Comparison of ENCODE assay signal across 9 mouse cellular contexts in the genomic region with DNA sequence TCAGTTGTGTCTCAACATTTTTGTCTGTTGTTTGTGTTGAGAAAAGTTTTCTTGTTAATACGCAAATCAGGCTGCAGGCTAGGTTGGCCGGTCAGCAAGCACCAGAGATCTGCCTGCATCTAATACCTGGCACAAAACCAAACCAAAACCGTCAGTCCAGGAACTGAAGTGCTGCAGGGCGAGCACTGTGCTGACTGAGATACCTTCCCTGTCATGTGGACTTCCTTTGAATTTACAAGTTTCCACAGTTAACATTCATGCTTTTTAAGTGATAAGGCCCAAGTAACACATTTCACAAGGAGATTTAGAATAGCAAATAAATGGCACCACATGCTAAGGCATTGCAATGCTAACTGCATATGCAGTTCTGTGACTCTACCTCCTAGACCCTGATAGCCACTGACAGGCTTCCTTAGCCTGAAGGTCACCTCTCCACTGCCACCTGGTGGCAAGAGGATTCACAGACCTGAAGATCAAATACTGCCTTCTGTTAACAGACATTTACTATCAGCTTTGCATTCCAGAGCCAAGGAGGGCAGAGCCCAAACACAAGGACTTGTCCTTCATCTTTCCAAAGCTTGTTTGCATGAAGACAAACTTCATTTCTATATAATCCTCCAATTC. TPM values are rescaled to one million over a fixed set of nuclear protein-coding genes. Genes with fewer than 3 reads are reported as not detected.
DNase-seq lines count a peak whose midpoint lies in the region; ATAC-seq and TF ChIP-seq lines count a peak whose summit lies in the region.
"Had no signal": no experiment of that assay in that cellular context is flagged by ENCODE, and none has a peak within 500 bp of the region (broad histone marks: within the 10 kb centered on the region; RNA-seq: fewer than 3 reads in every experiment).

No protein-coding gene starts in this region.

- TF ChIP-seq EP300 in liver, postnatal 0 days (IDR thresholded peaks at IDR 0.05; ENCODE audit: low read depth), result no peak

- H3K36me3 ChIP-seq in heart, embryonic 16.5 days (ENCODE audit: control insufficient read depth, insufficient read depth), result no peaks in the 10 kb centered on the region
- H3K36me3 ChIP-seq in liver, postnatal 0 days (replicated peaks; ENCODE audit: insufficient read depth, low read length), result no peaks in the 10 kb centered on the region
- H3K36me3 ChIP-seq in neural tube, embryonic 15.5 days, result no peaks in the 10 kb centered on the region

- peak; percentile 65; the same call in 1 of the 2 replicates for ATAC-seq in erythroblast, adult 5-6 weeks (replicated peaks; ENCODE audit: low FRiP score, poor library complexity, severe bottlenecking)
- ATAC-seq in heart, embryonic 16.5 days (replicated peaks; ENCODE audit: extremely low read depth, insufficient read depth, low FRiP score), result peak; percentile 78
- ATAC-seq in liver, postnatal 0 days, result no peak; the same call in 1 of the 2 replicates
- ATAC-seq in neural tube, embryonic 15.5 days (ENCODE audit: low FRiP score), result peak; percentile 81; the same call in 1 of the 2 replicates

- H3K4me3 ChIP-seq in heart, embryonic 16.5 days (ENCODE audit: low read length), result no peak overlapping the region
- H3K4me3 ChIP-seq in liver, postnatal 0 days (ENCODE audit: low read depth, low read length), result no peak overlapping the region
- no peak overlapping the region for H3K4me3 ChIP-seq in neural tube, embryonic 15.5 days (replicated peaks)
- H3K4me3 ChIP-seq: erythroblast, embryonic 14.5 days had no signal

- no peak overlapping the region for H3K9ac ChIP-seq in heart, embryonic 16.5 days (ENCODE audit: low read length)
- no peak overlapping the region for H3K9ac ChIP-seq in liver, postnatal 0 days (replicated peaks)
- H3K9ac ChIP-seq in neural tube, embryonic 15.5 days (replicated peaks), result no peak overlapping the region

- 49% methylated on average over 4 of the region's 4 CpGs for WGBS in heart, embryonic 16.5 days
- 76% methylated on average over 4 of the region's 4 CpGs for WGBS in liver, postnatal 0 days (ENCODE audit: insufficient replicate concordance)
- 78% methylated on average over 4 of the region's 4 CpGs for WGBS in neural tube, embryonic 15.5 days

- peak; percentile 90 for TF ChIP-seq CTCF in liver, postnatal 0 days (IDR thresholded peaks at IDR 0.05; ENCODE audit: low read depth)

- no peaks in the 10 kb centered on the region for H3K9me3 ChIP-seq in heart, embryonic 16.5 days (replicated peaks; ENCODE audit: control insufficient read depth, low read length)
- no peaks in the 10 kb centered on the region for H3K9me3 ChIP-seq in liver, postnatal 0 days (ENCODE audit: low read length)
- H3K9me3 ChIP-seq in neural tube, embryonic 15.5 days (replicated peaks), result no peaks in the 10 kb centered on the region

- DNase-seq in CD8-positive naive resting alpha-beta T cell, adult 2 months (ENCODE audit: low read depth in 2 of 2, low spot score in 2 of 2), result peak; percentile 2 to 16
- DNase-seq in adrenal gland, postnatal 36 days, result peak; percentile 75 to 80
- peak; percentile 67 to 87 for DNase-seq in kidney, postnatal 25 days
- peak; percentile 78 for DNase-seq in liver, postnatal 0 days
- DNase-seq in testis, postnatal 10 days (ENCODE audit: low spot score), result peak; percentile 85

- no peak overlapping the region for H3K27ac ChIP-seq in heart, embryonic 16.5 days (ENCODE audit: low read length)
- H3K27ac ChIP-seq in liver, postnatal 0 days (ENCODE audit: low read depth), result no peak overlapping the region
- H3K27ac ChIP-seq in neural tube, embryonic 15.5 days (replicated peaks), result no peak overlapping the region

- H3K27me3 ChIP-seq in heart, embryonic 16.5 days (ENCODE audit: control insufficient read depth, insufficient read depth, low read length), result no peaks in the 10 kb centered on the region
- no peaks in the 10 kb centered on the region for H3K27me3 ChIP-seq in liver, postnatal 0 days (ENCODE audit: insufficient read depth, low read length)
- no peaks in the 10 kb centered on the region for H3K27me3 ChIP-seq in neural tube, embryonic 15.5 days (replicated peaks)

- peaks cover 2% of the 10 kb centered on the region; the same call in 1 of the 2 replicates for H3K4me1 ChIP-seq in heart, embryonic 16.5 days (ENCODE audit: control insufficient read depth, insufficient read depth, low read length)
- no peaks in the 10 kb centered on the region for H3K4me1 ChIP-seq in liver, postnatal 0 days (ENCODE audit: insufficient read depth)
- peaks cover 3% of the 10 kb centered on the region; the same call in 1 of the 2 replicates for H3K4me1 ChIP-seq in neural tube, embryonic 15.5 days

- H3K4me2 ChIP-seq in heart, embryonic 16.5 days (ENCODE audit: low read depth, low read length), result no peak overlapping the region
- no peak overlapping the region for H3K4me2 ChIP-seq in liver, postnatal 0 days (ENCODE audit: low read depth, low read length)
- H3K4me2 ChIP-seq in neural tube, embryonic 15.5 days, result no peak overlapping the region

RNA-seq across cellular contexts. Expression of a gene that starts 15.8 kb away (rescaled TPM):
- total RNA-seq in adrenal gland, postnatal 36 days (2021), result 10 to 100 TPM in 1 of 2 experiments, 1 to 10 TPM in 1; 9.2 to 16.2 TPM
- total RNA-seq in erythroblast, adult 5-6 weeks (2015; ENCODE audit: low replicate concordance), result 8.6 and 14.0 TPM in 2 replicates
- 11.9 and 12.4 TPM in 2 replicates for total RNA-seq in erythroblast, adult 5-6 weeks (2017; ENCODE audit: low replicate concordance)
- polyA plus RNA-seq in heart, embryonic 16.5 days (2015; fragmentation: Nextera tagmentation; extraction: Ambion mirVana), result 10.8 and 11.4 TPM in 2 replicates
- polyA plus RNA-seq in liver, postnatal 0 days (2015; fragmentation: Nextera tagmentation; extraction: Ambion mirVana), result 1.9 and 2.1 TPM in 2 replicates
- polyA plus RNA-seq in neural tube, embryonic 15.5 days (2015; fragmentation: Nextera tagmentation; extraction: Ambion mirVana), result 14.8 and 17.4 TPM in 2 replicates
- polyA plus RNA-seq: erythroblast, embryonic 14.5 days had no signal

Comparison
In these comparisons a context has a peak if more than half of its experiments do, and no peak if none do; other contexts are left out.
1. DNase-seq: peak in every context shown above with its lines; median percentile 85 in testis, postnatal 10 days; 78 in liver, postnatal 0 days; 78 in adrenal gland, postnatal 36 days; 77 in kidney, postnatal 25 days; 9 in CD8-positive naive resting alpha-beta T cell, adult 2 months.